Mouse (Mus musculus): ENCODE data around the gene Nab2.

Gene Nab2

GRCm38 (mm10) chr10:127668093-127669050, at the start of gene Nab2:
Gene Nab2 (minus strand): TSS chr10:127668568.
- DNase-seq (ENCODE audit: low spot score in 2 of 2): peak; percentile 79 to 81

GRCm38 (mm10) chr10:127712736-127713135, 44.4 kb upstream of the Nab2 start:
- DNase-seq (ENCODE audit: low spot score in 2 of 2): no peak

DNA sequence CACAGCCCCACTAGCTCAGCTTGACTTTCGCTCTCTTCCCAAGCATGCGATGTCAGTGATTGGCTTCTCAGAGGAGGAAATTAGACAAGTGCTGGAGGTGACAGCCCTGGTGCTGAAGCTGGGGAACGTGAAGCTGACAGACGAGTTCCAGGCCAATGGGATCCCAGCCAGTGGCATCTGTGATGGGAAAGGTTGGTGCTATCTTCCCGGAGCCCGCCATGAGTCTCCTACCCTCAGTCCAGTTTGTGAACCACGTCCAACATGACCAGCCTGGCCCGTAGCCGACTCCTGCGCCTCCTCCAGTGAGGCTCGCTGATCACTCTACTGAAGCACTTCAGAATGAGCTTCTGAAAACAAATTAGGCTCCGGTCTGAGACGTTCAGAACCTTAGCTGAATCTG, 42.0 kb upstream of the Nab2 start:
- no peak for DNase-seq (ENCODE audit: low spot score in 2 of 2)

DNA sequence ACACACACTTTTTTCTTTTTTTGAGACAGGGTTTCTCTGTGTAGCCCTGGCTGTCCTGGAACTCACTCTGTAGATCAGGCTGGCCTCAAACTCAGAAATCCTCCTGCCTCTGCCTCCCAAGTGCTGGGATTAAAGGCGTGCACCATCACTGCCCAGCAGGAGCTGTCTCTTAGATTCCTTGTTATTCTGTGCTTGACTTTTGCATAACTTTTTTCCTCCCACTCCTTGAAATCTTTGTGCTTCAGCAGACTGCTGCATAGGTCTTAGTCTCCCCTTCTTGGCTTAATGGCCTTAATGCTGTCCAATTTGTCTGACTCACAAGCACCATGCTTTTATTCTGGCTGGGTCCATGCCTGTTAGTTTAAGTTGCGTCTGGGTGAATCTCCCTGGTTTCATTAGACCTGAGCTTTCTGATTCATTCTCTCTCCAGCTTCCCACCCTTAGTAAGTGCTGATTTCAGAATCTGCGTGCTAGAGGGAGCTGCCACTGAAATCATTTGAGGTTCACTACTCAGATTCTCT, 40.5 kb upstream of the Nab2 start:
- DNase-seq (ENCODE audit: low spot score in 2 of 2): no peak

GRCm38 (mm10) chr10:127707721-127708120, 39.4 kb upstream of the Nab2 start:
- DNase-seq (ENCODE audit: low spot score in 2 of 2): peak in 1 of 2 experiments; percentile 45

GRCm38 (mm10) chr10:127705783-127706182, 37.4 kb upstream of the Nab2 start:
- DNase-seq (ENCODE audit: low spot score in 2 of 2): no peak

GRCm38 (mm10) chr10:127704766-127705220, 36.4 kb upstream of the Nab2 start, which contains the start of gene Myo1a:
Gene Myo1a (plus strand): TSS chr10:127705170.
- no peak for DNase-seq (ENCODE audit: low spot score in 2 of 2)

GRCm38 (mm10) chr10:127704293-127704692, 35.9 kb upstream of the Nab2 start:
- DNase-seq (ENCODE audit: low spot score in 2 of 2): no peak

DNA sequence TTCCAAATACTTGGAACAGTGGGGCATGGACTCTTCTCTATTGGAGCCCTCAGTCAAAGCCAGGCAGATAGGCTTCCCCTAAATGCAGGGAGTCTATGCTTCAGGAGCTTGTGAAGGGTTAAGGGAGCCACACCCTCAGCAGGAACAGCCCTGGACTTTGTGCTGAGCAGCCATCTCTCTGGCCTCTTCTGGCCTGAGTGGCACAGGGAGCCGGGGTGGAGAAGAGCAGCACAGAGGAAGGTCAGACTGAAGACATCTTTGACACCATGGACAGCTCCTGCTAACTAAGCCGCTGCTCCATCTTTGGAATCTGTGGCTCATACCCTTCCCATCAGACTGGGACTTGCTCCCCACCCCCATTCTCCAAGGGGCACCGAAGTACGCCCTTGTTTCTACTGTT, 34.9 kb upstream of the Nab2 start:
- DNase-seq (ENCODE audit: low spot score in 2 of 2): no peak

GRCm38 (mm10) chr10:127698966-127699365, 30.6 kb upstream of the Nab2 start:
- DNase-seq (ENCODE audit: low spot score in 2 of 2): no peak

GRCm38 (mm10) chr10:127695775-127696174, 27.4 kb upstream of the Nab2 start:
- DNase-seq (ENCODE audit: low spot score in 2 of 2): no peak

DNA sequence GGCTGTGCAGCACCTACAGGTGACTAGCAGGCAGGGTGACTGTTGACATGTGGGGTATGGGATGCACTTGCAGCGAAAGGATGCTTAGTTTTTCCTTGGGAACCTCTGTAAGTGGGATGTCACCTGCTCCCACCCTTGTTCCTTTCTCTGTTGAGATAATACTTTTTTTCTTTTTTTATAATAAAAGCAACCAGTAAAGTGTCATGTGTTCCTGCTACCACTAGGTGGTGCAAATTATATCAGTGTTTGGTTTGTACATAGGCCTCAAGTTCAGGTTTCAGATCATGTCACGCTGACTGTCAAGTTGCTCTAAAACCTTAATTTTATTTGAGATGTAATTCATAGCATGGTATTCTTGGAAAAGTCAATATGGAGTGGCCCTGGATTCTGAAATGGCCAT, 26.3 kb upstream of the Nab2 start:
- no peak for DNase-seq (ENCODE audit: low spot score in 2 of 2)

- no peak for DNase-seq (ENCODE audit: low spot score in 2 of 2)
Observed at GRCm38 (mm10) chr10:127691053-127691452, 22.7 kb upstream of the Nab2 start.

- DNase-seq (ENCODE audit: low spot score in 2 of 2): no peak
Observed at GRCm38 (mm10) chr10:127682886-127683285, 14.5 kb upstream of the Nab2 start.

- no peak for DNase-seq (ENCODE audit: low spot score in 2 of 2)
Observed at GRCm38 (mm10) chr10:127679881-127680280, 11.5 kb upstream of the Nab2 start.

- no peak for DNase-seq (ENCODE audit: low spot score in 2 of 2)
Observed at GRCm38 (mm10) chr10:127679208-127679607, 10.8 kb upstream of the Nab2 start.

DNA sequence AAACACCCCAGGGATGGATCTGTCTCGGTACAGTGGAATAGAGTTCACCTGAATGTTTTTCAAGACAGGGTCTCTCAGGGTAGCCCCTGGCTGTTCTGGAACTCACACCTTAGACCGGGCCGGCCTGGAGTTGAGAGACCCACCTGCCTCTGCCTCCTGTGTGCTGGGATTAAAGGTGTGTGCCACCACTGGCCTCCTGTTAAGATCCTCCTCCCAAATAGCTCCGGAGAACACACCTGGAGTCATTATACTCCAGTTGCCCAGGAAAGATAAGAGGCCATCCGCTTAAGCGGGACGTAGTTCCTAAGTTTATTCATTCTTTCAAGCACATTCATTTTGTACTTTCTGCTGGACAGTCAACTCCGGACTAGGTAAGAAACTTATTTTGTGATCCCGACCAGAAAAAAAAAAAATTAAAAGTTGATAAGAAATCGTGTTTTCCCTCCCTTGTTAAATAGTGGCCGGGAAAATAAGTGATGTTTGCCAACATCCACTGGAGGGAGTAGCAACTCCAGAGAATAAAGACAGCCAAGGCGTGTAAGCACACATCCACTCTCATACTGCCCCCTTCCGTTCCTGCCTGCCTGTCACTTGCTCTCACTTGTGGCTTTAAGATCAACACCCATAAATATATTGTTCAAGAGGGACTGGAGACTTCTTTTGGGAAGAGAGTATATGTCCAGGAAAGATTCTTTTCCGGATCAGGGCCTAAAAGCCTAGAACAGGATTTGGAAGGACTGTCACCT, 9.4 kb upstream of the Nab2 start:
- DNase-seq (ENCODE audit: low spot score in 2 of 2): peak; percentile 59 to 68

DNA sequence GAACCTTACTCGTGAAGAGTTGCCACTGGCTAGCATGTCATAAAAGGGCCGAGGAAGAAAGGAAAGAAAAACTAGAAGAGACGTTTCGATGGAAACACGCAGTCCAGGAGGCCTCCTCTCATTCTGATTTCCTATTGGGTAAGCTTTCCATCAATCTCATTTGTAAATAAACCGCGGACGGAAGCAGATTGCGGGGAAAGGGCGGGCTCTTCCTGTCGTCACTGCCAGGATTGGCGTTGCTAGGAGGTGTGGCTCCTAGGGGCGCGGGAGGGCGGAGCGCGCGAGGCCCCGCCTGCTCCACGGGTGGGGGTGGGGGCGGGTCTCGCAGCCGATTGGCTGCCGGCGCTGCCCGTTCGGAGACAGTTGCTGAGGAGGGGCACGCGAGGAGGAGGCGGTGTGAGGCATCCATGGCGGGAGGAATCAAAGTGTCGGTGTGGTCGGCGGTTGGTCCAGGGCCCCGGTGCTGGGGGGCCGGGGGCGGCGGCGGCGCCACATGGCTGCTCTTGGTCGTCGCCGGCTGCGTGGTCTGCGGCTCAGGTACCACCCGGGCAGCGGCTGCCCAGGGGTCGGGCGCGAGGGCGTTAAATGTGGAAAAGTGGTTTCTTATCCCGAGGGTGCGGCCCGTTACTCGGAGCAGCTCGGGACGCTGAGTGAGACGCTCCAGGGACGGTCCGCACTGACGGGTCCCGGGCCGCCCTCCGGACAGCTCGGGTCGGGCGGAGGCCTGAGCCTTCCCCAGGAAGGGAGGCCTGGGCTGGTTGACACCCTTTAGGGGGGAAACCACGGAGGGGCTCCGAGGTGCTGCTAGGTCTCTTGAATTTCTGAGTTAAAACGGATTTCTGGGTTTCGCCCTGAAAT, 8.6 kb upstream of the Nab2 start:
- peak; percentile 91 for DNase-seq (ENCODE audit: low spot score in 2 of 2)

DNA sequence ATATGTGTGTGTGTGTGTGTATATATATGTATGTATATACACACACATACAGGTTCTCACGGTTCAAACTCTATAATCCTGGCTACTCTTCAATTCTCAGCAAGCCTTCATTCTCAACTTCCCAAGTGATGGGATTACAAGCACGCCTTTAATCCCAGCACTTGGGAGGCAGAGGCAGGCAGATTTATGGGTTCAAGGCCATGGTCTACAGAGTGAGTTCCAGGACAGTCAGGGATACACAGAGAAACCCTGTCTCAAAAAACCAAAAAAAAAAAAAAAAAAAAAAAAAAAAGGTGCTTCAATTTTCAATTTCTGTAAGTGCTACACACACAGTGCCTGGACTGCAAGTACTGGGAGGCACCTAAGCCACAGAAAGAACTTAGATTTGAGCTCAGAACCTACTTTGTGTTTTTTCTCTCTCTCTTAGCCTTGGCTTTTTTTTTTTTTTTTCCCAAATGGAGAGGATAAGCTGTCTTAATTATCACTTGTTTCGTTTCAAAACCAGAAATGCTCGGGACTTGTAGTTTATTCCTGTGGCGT, 7.6 kb upstream of the Nab2 start:
- no peak for DNase-seq (ENCODE audit: low spot score in 2 of 2)

DNA sequence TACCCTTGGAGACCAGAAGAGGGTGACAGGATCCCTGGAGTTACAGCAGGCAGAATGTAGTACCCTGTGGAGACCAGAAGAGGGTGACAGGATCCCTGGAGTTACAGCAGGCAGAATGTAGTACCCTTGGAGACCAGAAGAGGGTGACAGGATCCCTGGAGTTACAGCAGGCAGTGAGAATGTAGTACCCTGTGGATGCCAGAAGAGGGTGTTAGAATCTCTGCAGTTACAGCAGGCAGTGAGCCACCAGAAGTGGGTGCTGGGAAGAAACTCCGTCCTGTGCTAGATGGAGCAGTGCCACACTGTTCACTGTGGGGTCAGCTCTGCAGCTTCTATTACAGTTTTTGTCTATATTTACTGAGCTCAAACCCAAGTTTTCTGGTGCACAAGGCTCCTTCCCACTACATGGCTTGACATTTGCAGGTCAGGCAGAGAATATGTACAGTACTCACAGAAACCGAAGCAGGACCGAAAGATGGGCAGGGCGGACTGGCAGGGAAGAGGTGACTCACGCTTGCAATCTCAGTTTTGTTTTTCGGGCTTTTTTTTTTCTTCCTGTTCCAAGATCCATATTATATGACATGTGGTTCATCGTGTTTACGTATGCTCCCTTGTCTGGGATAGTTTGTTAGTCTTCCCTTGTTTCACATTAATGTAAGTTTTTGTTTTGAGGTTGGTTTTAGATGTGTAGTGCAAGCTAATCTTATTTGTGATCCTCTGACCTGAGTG, 6.6 kb upstream of the Nab2 start:
- peak; percentile 78 to 85 for DNase-seq (ENCODE audit: low spot score in 2 of 2)
